Mouse (Mus musculus): Measurements from ENCODE around the gene Tmcc3.
"Not testable (repeated sequence)": the region's sequence is repeated elsewhere in the genome, so short reads cannot be mapped to it uniquely, and the experiment has no call there.

The Tmcc3 gene

GRCm38 (mm10) chr10:94575958-94576357, 264.2 kb downstream of the Tmcc3 start:
- DNase-seq (ENCODE audit: low spot score in 2 of 2): peak in 1 of 2 experiments; percentile 68

GRCm38 (mm10) chr10:94578870-94579269, 267.1 kb downstream of the Tmcc3 start:
- no peak for DNase-seq (ENCODE audit: low spot score in 2 of 2)

DNA sequence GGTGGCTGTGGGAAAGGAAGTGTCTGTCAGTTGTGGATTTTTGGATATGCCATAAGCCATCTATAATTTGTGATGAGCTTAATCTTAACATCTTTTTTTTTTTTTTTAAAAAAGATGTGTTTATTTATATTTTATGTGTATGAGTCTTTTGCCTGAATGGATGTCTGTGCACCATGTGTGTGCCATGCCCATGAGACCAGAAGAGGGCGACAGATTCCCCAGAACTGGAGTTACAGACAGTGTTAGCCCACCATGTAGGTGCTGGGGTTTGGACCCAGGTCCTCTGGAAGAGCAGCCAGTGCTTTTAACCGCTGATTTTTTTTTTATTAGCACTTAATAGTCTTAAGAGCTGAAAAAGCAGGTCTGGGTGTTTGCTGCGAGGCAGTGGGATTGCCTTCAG, 269.6 kb downstream of the Tmcc3 start:
- no peak for DNase-seq (ENCODE audit: low spot score in 2 of 2)

- DNase-seq (ENCODE audit: low spot score in 2 of 2): no peak
These were observed 272.0 kb downstream of the Tmcc3 start for GRCm38 (mm10) chr10:94583714-94584113.

GRCm38 (mm10) chr10:94584851-94585359, 273.2 kb downstream of the Tmcc3 start:
- DNase-seq (ENCODE audit: low spot score in 2 of 2): no peak

DNA sequence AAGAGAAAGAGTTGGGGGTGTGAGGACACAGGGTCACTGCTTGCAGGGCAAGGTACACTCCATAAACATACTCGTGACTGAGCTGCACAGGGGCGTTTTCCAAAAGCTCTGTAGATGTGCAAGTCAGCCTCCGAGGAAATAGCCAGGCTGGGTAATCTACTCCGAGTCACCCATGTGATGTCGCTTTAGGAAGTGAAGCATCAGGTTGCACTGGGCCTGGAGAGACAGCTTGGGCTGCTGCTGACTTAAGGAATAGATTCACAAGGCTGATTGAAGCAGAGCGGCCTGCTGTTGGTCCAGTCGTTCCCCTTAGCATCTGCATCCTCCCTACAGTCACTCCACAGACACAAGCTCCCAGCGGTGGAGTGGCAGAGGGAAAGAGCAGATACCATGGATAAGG, 274.1 kb downstream of the Tmcc3 start:
- DNase-seq (ENCODE audit: low spot score in 2 of 2): no peak

GRCm38 (mm10) chr10:94588976-94589375, 277.2 kb downstream of the Tmcc3 start:
- DNase-seq (ENCODE audit: low spot score in 2 of 2): no peak

DNA sequence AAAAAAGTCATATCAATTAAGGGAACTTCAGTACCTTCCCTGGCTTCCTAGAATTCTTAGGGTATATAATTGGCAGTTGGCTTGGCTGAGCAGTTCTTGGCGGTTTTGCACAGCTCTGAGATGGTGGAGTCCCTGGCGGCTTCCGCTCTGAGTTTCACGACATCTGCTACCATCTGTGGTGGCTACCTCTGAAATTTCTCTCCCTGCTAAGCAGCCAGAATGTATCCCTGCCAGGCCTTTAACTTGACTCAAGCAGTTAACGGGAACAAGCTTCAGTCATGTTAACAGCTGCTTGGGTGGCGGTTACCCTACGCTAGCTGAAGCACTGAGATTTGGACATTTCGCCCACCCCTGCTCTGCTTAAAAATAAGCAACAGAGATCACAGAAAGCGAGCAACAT, 284.0 kb downstream of the Tmcc3 start:
- DNase-seq (ENCODE audit: low spot score in 2 of 2): no peak

- DNase-seq (ENCODE audit: low spot score in 2 of 2): not testable (repeated sequence)
These were observed 288.1 kb downstream of the Tmcc3 start for GRCm38 (mm10) chr10:94599846-94600245.

GRCm38 (mm10) chr10:94601034-94601433, 289.3 kb downstream of the Tmcc3 start:
- no peak for DNase-seq (ENCODE audit: low spot score in 2 of 2)

GRCm38 (mm10) chr10:94605491-94605890, 293.7 kb downstream of the Tmcc3 start:
- no peak for DNase-seq (ENCODE audit: low spot score in 2 of 2)

DNA sequence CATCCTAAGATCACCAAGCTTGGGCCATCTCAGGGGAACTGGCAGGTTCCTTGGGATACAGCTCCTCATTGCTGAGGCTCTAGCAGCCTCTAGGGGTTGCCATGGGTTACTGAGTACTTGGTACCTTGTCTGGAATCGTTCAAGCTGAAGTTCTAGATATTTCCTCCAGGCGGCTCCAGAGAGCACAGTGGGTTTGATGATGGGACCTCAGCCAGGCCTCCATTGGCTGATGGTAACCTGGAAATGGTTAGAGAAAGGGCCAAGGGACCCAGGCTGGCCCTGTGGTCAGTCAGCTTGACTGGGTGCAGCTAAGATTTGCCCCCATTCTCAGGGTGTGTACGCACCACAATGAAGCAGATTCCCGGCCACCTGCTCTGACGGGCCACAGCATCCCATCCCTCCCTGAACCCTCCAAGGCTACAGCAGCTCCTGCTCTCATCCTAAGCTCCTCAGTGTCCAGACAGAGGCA, 297.6 kb downstream of the Tmcc3 start:
- peak; percentile 58 to 74 for DNase-seq (ENCODE audit: low spot score in 2 of 2)

DNA sequence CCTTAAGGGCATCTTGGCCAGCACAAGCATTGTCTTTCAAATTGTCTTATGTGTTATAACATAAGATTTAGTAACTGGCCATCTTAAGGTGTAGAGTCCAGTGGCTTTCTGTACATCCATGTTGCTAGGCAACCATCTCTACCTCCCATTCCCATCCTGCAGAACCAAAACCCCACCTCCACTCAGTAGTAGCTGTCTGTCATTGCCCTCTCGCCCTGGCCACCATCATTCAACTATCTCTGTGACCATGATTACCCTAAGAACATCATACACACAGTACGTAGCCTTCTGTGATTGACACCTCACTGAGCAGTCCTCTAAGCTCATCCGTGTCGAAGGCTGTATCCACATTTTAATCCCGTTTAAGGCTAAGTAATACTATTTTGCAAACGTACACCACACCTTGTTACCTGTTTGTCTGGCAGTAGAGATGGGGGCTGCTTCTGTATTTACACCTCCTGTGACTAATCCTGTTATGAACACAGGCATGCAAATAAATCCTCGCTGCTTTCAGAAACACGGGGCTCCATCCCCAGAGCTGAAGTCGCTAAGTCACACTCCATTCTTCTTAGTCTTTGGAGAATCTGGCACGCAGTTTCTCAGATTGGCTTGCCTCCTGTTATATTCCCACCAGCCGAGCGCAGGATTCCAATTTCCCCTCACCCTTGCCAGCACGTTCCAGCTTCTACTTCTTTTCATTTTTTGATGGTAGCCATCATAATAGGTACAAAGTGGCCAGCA, 299.6 kb downstream of the Tmcc3 start:
- DNase-seq (ENCODE audit: low spot score in 2 of 2): no peak

DNA sequence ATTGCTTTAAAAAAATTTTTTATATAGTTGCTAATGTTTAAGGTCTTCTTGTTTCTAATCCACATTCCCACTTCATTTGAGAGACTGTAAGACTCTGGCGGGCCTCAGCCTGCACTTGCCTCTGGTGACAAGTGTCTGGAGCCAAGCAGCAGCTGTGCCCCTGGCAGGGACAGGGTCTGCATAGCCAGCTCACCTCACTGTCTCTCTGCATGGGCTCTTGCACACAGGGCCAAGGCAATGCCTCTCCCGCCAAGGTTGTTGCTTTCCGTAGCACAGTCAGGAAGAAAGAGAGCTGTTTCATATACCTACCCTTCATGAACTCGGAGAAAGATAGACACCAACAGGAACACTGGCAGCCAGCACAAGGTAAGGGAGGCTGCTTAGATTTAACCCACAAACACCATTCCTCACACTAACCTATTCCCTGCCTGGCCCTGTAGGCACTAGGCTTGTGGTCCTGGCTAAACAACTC, 300.3 kb downstream of the Tmcc3 start:
- no peak for DNase-seq (ENCODE audit: low spot score in 2 of 2)

DNA sequence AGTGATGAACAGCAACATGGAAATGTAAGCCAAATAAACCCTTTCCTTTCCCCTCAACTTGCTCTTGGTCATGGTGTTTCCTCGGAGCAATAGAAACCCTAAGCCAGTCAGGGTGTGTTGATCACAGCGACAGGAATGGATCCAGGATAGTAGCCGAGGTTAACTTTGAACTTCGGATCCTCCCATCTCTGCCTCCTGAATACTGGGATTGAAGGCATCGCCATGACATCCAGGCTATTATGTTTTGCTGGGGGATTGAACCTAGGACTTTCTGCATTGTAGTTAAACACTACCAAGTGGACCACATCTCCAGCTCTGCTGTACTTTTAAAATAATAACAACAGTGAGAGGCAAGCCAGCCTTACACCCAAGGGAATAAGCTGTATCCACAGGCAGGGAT, 307.8 kb downstream of the Tmcc3 start:
- DNase-seq (ENCODE audit: low spot score in 2 of 2): no peak

DNA sequence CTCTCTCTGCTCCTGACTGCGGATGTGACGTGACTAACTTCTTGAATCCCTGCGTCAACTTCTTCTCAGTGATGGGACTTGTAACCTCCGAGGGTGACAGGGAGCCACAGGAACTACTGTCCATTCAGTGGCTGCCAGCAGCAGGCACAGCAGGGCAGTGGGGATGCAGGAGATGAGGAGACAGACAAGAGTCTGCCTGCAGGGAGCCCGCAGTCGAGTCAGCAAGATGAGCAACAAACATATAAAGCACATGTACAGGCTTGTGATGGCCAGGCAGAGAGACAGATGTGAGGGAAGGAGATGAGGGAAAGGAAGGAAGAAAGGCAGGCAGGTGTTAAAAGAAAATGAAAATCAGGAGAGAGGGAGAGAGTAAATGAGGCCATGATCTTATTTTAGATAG, 308.8 kb downstream of the Tmcc3 start:
- DNase-seq (ENCODE audit: low spot score in 2 of 2): no peak

- no peak for DNase-seq (ENCODE audit: low spot score in 2 of 2)
These were observed 309.9 kb downstream of the Tmcc3 start for GRCm38 (mm10) chr10:94621420-94622225.

- no peak for DNase-seq (ENCODE audit: low spot score in 2 of 2)
These were observed 310.5 kb downstream of the Tmcc3 start for GRCm38 (mm10) chr10:94622281-94622680.

DNA sequence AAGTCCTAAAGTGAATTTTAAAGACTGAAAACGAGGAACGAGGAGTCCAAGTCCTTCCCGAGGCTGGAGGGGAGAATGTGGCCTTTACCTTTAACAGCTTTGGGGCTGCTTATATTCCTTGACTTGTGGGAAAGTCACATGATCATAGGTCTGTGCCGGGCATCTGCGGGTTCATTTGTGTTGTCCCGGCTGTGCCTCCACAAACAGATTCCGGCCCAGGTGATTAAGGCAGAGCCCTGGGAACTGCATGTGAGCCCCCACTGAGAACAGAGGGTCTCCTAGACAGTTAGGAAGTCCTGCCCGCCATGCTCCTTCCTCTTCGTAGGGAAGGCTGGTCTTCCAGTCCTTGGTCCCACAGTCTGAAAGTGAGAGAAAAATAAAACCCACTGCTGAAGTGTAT, 311.1 kb downstream of the Tmcc3 start:
- no peak for DNase-seq (ENCODE audit: low spot score in 2 of 2)

GRCm38 (mm10) chr10:94623617-94624016, 311.9 kb downstream of the Tmcc3 start:
- DNase-seq (ENCODE audit: low spot score in 2 of 2): peak; percentile 71 to 81

DNA sequence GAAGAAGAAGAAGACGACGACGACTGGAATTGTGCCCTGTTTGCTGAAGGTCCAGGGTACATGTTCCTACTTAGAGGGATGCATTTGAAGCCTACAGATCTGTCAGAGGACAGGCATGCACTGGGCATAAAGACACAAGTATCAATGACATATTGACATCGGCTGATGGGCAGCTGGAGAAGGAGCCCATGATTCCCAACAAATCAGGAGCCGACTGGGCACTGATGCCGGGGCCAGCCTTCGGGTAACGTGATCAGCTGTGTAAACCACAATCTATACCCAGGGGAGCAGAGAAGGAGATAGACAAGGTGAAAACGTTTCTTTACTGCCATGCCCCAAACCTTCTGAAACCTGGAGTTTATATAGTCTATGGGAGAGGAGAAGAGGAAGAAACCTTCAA, 313.3 kb downstream of the Tmcc3 start:
- DNase-seq (ENCODE audit: low spot score in 2 of 2): no peak

DNA sequence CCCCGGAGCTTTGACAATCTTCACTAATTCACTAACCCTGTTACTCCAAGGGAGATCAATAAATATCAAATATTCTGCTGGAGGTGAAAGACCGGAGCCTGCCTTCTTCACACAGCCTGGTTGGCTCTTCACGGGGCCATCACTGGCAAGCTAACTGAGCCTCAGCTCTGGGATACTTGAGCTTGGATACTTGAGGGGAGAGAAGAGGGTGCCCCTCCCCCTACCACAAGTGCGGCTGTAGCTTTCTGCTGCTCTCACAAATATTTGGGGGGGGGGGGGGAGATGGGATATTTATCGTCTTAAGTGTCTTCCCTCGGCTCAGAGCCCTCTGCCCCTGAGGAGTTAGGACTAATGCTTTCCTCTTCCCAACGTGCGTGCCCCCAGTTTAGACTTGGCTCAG, 313.9 kb downstream of the Tmcc3 start:
- no peak for DNase-seq (ENCODE audit: low spot score in 2 of 2)

Measured in urinary bladder, postnatal 36 days (tissue).